Mouse (Mus musculus): ENCODE measurements around the gene Klf17.

GRCm38 (mm10) chr4:117724112-117724511 is 41.3 kb downstream of the Klf17 start, which contains the start of gene Gm12845:
- TF ChIP-seq CTCF (IDR thresholded peaks at IDR 0.05; ENCODE audit: control insufficient read depth, insufficient read depth, insufficient read length), result no peak
- no peak for TF ChIP-seq CEBPB (IDR thresholded peaks at IDR 0.05; ENCODE audit: low read depth)
- no peak for TF ChIP-seq MAX (IDR thresholded peaks at IDR 0.05)
- TF ChIP-seq MYOG (IDR thresholded peaks at IDR 0.05; ENCODE audit: control insufficient read depth, extremely low read depth, insufficient read length), result no peak
